Mouse (Mus musculus) embryonic facial prominence, embryonic 15.5 days (tissue): ENCODE data around the gene Ift52. TPM values are rescaled to one million over a fixed set of nuclear protein-coding genes. Genes with fewer than 3 reads are reported as not detected.
"Not testable (repeated sequence)": the region's sequence is repeated elsewhere in the genome, so short reads cannot be mapped to it uniquely, and the experiment has no call there.

Source experiments
- ATAC-seq: fragments of 200-750 bp; cut with Nextera tagmentation; 2 replicates; pipeline ENCODE4 v1.8.0; 2017; ENCODE audit warnings: low read depth, moderate TSS enrichment; ENCODE audit not compliant: insufficient number of reproducible peaks, low FRiP score, low TSS enrichment
- H3K27ac ChIP-seq: fragments of 300-500 bp; sonication (generic); replicated peaks from 2 replicates; pipeline ENCODE4 v1.5.1; 2015; ENCODE audit warnings: mild to moderate bottlenecking, inconsistent platforms
- H3K27me3 ChIP-seq: fragments of 300-500 bp; sonication (generic); 2 replicates; pipeline ENCODE4 v1.6.1; 2015; ENCODE audit warnings: inconsistent platforms
- H3K36me3 ChIP-seq: fragments of 300-500 bp; sonication (generic); 2 replicates; pipeline ENCODE4 v1.6.1; 2015; ENCODE audit warnings: mild to moderate bottlenecking, inconsistent platforms
- H3K4me1 ChIP-seq: fragments of 300-500 bp; sonication (generic); 2 replicates; pipeline ENCODE4 v1.6.1; 2015; ENCODE audit warnings: inconsistent platforms
- H3K4me2 ChIP-seq: fragments of 300-500 bp; sonication (generic); replicated peaks from 2 replicates; pipeline ENCODE4 v1.6.1; 2015; ENCODE audit warnings: mild to moderate bottlenecking, inconsistent platforms
- H3K4me3 ChIP-seq: fragments of 300-500 bp; sonication (generic); replicated peaks from 2 replicates; pipeline ENCODE4 v1.5.1; 2015; ENCODE audit warnings: mild to moderate bottlenecking, inconsistent platforms
- H3K9ac ChIP-seq: fragments of 300-500 bp; sonication (generic); 2 replicates; pipeline ENCODE4 v1.6.1; 2015; ENCODE audit warnings: inconsistent platforms
- H3K9me3 ChIP-seq: fragments of 300-500 bp; sonication (generic); replicated peaks from 2 replicates; pipeline ENCODE4 v1.6.1; 2016; ENCODE audit warnings: inconsistent platforms
- WGBS: fragments of 180-500 bp; shearing (Covaris S2); methylation state at CpG from one replicate; pipeline ENCODE4 v1.1.7; 2015; 5-methylcytosine and 5-hydroxymethylcytosine counted together
- polyA plus RNA-seq: library from polyadenylated mRNA; unstranded; fragments of >200 nt; fragmentation: Nextera tagmentation; extraction: Ambion mirVana; gene quantifications from 2 replicates; pipeline ENCODE4 v1.2.1, GENCODE M21; 2015

Gene Ift52
- polyA plus RNA-seq, 1 experiment from 2014 or later: 51.7 TPM

DNA sequence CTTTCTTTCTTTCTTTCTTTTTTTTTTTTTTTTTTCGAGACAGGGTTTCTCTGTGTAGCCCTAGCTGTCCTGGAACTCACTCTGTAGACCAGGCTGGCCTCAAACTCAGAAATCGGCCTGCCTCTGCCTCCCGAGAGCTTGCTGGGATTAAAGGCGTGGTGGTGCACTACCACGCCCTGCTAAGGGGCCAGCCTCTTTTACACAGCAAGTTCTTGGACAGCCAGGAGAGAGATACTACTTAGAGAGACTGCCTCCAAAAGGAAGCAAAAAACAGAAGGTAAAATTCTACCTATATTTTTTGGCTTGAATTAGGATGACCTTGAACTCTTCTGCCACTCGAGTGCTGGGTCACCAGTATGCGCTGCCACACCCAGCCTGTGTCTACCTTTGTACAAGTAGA lies 41.8 kb downstream of the Ift52 start:
- H3K4me1 ChIP-seq: peaks cover 13% of the 10 kb centered on the region
- H3K36me3 ChIP-seq, ATAC-seq, H3K4me3 ChIP-seq, H3K27ac ChIP-seq, H3K9me3 ChIP-seq, H3K27me3 ChIP-seq, H3K9ac ChIP-seq, H3K4me2 ChIP-seq: not testable (repeated sequence)
- 92% methylated on average over 7 of the region's 7 CpGs for WGBS

- Histone ChIP-seq H3K4me3 (no peak overlapping the region), H3K9me3 (no peaks in the 10 kb centered on the region), H3K36me3 (peaks cover 7% of the 10 kb centered on the region), H3K27me3 (no peaks in the 10 kb centered on the region), H3K9ac (no peak overlapping the region), H3K27ac (no peak overlapping the region), H3K4me2 (no peak overlapping the region), H3K4me1 (peaks cover 1% of the 10 kb centered on the region)
- ATAC-seq: no peak
- 80% methylated on average over 6 of the region's 6 CpGs for WGBS
These were observed 43.5 kb downstream of the Ift52 start for GRCm38 (mm10) chr2:163060630-163061029.

- no peaks in the 10 kb centered on the region for H3K9me3 ChIP-seq
- H3K27ac ChIP-seq: no peak overlapping the region
- WGBS: 80% methylated on average over 8 of the region's 8 CpGs
- no peaks in the 10 kb centered on the region for H3K4me1 ChIP-seq
- ATAC-seq: no peak
- H3K4me3 ChIP-seq: no peak overlapping the region
- H3K4me2 ChIP-seq: no peak overlapping the region
- H3K27me3 ChIP-seq: no peaks in the 10 kb centered on the region
- H3K9ac ChIP-seq: no peak overlapping the region
- H3K36me3 ChIP-seq: peaks cover 7% of the 10 kb centered on the region
These were observed 44.3 kb downstream of the Ift52 start for GRCm38 (mm10) chr2:163061203-163062118.

GRCm38 (mm10) chr2:163062119-163062508 lies 45.0 kb downstream of the Ift52 start:
- H3K27me3 ChIP-seq: no peaks in the 10 kb centered on the region
- H3K36me3 ChIP-seq: peaks cover 7% of the 10 kb centered on the region
- H3K9me3 ChIP-seq: no peaks in the 10 kb centered on the region
- no peak overlapping the region for H3K4me3 ChIP-seq
- no peak overlapping the region for H3K9ac ChIP-seq
- no peak for ATAC-seq
- H3K27ac ChIP-seq: no peak overlapping the region
- no peaks in the 10 kb centered on the region for H3K4me1 ChIP-seq
- no peak overlapping the region for H3K4me2 ChIP-seq
- WGBS: 80% methylated on average over 6 of the region's 6 CpGs

DNA sequence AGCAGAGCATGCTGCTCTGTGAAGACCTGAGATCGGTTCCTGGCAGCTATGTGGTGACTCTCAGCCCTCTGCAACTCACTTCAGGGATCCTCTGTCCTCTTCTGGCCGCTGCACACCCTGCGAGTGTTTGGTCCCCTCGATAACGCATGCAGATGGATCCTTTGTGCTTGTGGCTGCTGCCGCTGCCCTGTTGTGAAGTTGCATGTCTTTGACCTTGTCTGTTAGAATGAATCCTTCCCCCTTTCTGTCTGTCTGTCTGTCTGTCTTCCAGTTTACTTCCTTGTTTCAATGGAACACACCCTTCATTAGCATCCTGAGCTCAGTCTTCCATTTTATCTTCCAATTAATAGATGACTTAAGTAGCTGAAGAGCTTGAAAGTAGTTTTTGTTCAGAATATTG lies 49.2 kb downstream of the Ift52 start:
- Histone ChIP-seq H3K27me3 (no peaks in the 10 kb centered on the region), H3K36me3 (peaks cover 18% of the 10 kb centered on the region), H3K9me3 (no peaks in the 10 kb centered on the region), H3K4me1 (no peaks in the 10 kb centered on the region), H3K4me3 (no peak overlapping the region), H3K9ac (no peak overlapping the region), H3K4me2 (no peak overlapping the region), H3K27ac (no peak overlapping the region)
- no peak for ATAC-seq
- WGBS: 92% methylated on average over 6 of the region's 6 CpGs

GRCm38 (mm10) chr2:163067233-163067632 lies 50.1 kb downstream of the Ift52 start:
- H3K9ac ChIP-seq: no peak overlapping the region
- no peaks in the 10 kb centered on the region for H3K9me3 ChIP-seq
- no peaks in the 10 kb centered on the region for H3K27me3 ChIP-seq
- WGBS: 88% methylated on average over 1 of the region's 1 CpGs
- ATAC-seq: no peak
- H3K4me2 ChIP-seq: no peak overlapping the region
- H3K27ac ChIP-seq: no peak overlapping the region
- no peak overlapping the region for H3K4me3 ChIP-seq
- H3K4me1 ChIP-seq: no peaks in the 10 kb centered on the region
- peaks cover 18% of the 10 kb centered on the region for H3K36me3 ChIP-seq

DNA sequence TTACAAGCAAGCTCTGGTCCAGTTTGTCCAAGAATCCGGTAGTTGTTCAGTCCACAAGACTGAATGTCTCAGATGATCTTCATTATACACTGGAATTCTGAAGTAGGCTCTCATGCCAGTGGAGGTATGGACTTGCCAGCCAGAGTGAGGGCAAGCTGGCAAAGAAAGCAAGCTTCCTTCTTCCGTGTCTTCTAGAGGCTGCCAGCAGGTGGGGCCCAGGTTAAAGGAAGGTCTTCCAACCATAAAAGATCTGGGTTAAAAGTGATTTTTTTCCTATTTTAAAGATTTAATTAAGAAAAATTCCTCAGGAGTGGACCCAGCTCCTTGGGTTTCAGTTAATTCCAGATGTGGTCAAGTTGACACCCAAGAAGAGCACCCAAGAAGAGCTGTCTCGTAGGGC lies 53.1 kb downstream of the Ift52 start:
- no peaks in the 10 kb centered on the region for H3K4me1 ChIP-seq
- 78% methylated on average over 3 of the region's 3 CpGs for WGBS

GRCm38 (mm10) chr2:163071590-163071989 lies 54.4 kb downstream of the Ift52 start:
- Histone ChIP-seq H3K4me2 (no peak overlapping the region), H3K27me3 (no peaks in the 10 kb centered on the region), H3K27ac (no peak overlapping the region), H3K9ac (no peak overlapping the region), H3K36me3 (peaks cover 26% of the 10 kb centered on the region; the same call in 1 of the 2 replicates), H3K4me3 (no peak overlapping the region), H3K9me3 (no peaks in the 10 kb centered on the region), H3K4me1 (no peaks in the 10 kb centered on the region)
- 86% methylated on average over 3 of the region's 3 CpGs for WGBS
- ATAC-seq: no peak

More for the DNA sequence above, 53.1 kb downstream of the Ift52 start:
- no peak overlapping the region for H3K9ac ChIP-seq
- no peak overlapping the region for H3K4me3 ChIP-seq
- no peak overlapping the region for H3K4me2 ChIP-seq
- no peaks in the 10 kb centered on the region for H3K9me3 ChIP-seq
- no peak for ATAC-seq
- peaks cover 29% of the 10 kb centered on the region for H3K36me3 ChIP-seq
- no peaks in the 10 kb centered on the region for H3K27me3 ChIP-seq
- no peak overlapping the region for H3K27ac ChIP-seq

DNA sequence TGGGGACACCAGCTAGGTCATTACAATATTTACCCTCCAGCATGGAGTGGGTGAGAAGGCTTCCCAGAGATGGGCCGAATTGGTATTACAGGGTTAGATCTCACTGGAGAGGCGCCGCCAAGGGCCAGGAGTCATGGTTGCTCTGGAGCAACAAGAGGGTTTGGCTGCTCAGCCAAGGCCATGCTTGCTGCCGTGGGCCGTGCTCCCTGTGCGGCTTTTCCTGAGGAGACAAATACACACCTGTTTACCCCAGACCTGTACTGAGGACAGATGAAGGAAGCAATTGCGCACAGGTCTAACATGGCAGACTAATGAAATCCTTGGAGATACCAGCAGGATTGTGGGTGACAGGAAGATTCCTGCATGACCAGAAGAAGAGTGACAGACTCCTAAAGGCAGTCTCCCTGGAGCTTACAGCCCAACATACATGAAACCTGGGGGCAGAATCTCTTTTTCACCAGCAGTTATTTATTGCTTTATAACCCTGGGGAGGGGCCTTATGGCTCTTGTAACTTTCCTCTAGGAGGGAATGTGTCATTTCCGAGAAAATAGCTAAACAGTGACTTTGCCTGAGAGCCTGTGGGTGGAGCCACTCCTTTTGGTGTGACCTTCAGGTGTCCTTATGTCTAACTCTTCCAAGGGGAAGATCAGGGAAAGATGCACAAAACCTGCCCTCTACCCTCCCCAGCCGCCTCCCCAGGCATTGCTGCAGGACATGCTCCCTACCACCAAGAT lies 56.0 kb downstream of the Ift52 start:
- ATAC-seq: no peak
- H3K9ac ChIP-seq: no peak overlapping the region
- peaks cover 24% of the 10 kb centered on the region; the same call in 1 of the 2 replicates for H3K36me3 ChIP-seq
- H3K4me3 ChIP-seq: no peak overlapping the region
- no peak overlapping the region for H3K4me2 ChIP-seq
- no peaks in the 10 kb centered on the region for H3K9me3 ChIP-seq
- 87% methylated on average over 9 of the region's 9 CpGs for WGBS
- H3K27ac ChIP-seq: no peak overlapping the region
- H3K4me1 ChIP-seq: no peaks in the 10 kb centered on the region
- H3K27me3 ChIP-seq: no peaks in the 10 kb centered on the region

DNA sequence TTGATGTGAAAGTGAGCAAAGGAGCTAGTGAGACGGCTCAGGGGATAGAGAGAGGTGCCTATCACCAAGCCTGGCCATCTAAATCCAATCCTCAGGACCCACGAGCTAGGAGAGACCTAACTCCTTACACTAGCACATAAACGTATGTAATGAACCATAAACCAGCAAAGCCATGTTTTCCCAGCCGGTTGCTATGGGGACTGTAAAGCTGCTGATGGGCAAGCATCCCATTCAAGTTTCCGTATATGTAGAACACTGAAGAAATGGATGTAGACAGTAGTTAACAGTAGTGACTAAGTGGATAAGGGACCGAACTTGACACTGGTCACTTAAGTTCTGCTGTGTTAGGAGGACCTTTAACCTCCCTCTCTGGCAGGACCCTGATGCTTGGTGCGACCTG lies 56.9 kb downstream of the Ift52 start:
- ATAC-seq: no peak

GRCm38 (mm10) chr2:163074808-163075207 lies 57.7 kb downstream of the Ift52 start:
- no peak; the same call in 1 of the 2 replicates for ATAC-seq
- Histone ChIP-seq H3K4me2 (no peak overlapping the region), H3K4me1 (no peaks in the 10 kb centered on the region), H3K27me3 (no peaks in the 10 kb centered on the region), H3K9ac (no peak overlapping the region), H3K4me3 (no peak overlapping the region), H3K27ac (no peak overlapping the region), H3K36me3 (peaks cover 19% of the 10 kb centered on the region; the same call in 1 of the 2 replicates), H3K9me3 (no peaks in the 10 kb centered on the region)
- WGBS: 93% methylated on average over 12 of the region's 12 CpGs

More for the DNA sequence above, 56.9 kb downstream of the Ift52 start:
- Histone ChIP-seq H3K9ac (no peak overlapping the region), H3K27ac (no peak overlapping the region), H3K4me1 (no peaks in the 10 kb centered on the region), H3K27me3 (no peaks in the 10 kb centered on the region), H3K4me2 (no peak overlapping the region), H3K4me3 (no peak overlapping the region), H3K36me3 (peaks cover 19% of the 10 kb centered on the region; the same call in 1 of the 2 replicates), H3K9me3 (no peaks in the 10 kb centered on the region)
- WGBS: 75% methylated on average over 7 of the region's 7 CpGs
